Mouse (Mus musculus) intestine, postnatal 0 days (tissue): Measurements from ENCODE around the gene Syt8. TPM values are rescaled to one million over a fixed set of nuclear protein-coding genes. Genes with fewer than 3 reads are reported as not detected.

Experiments
- ATAC-seq: fragments of 200-750 bp; cut with Nextera tagmentation; 2 replicates; pipeline ENCODE4 v1.8.0; 2017; ENCODE audit warnings: mild to moderate bottlenecking, moderate TSS enrichment, moderate library complexity
- H3K27ac ChIP-seq: fragments of 300-500 bp; sonication (generic); 2 replicates; pipeline ENCODE4 v1.5.1; 2014; ENCODE audit warnings: mild to moderate bottlenecking, low read depth, low read length, moderate library complexity
- H3K27me3 ChIP-seq: fragments of 300-500 bp; sonication (generic); replicated peaks from 2 replicates; pipeline ENCODE4 v1.6.1; 2014; ENCODE audit warnings: low read length, mixed read lengths; ENCODE audit not compliant: control insufficient read depth, insufficient read depth
- H3K36me3 ChIP-seq: fragments of 300-500 bp; sonication (generic); 2 replicates; pipeline ENCODE4 v1.6.1; 2014; ENCODE audit warnings: mild to moderate bottlenecking, moderate library complexity; ENCODE audit not compliant: control insufficient read depth, insufficient read depth
- H3K4me1 ChIP-seq: fragments of 300-500 bp; sonication (generic); replicated peaks from 2 replicates; pipeline ENCODE4 v1.6.1; 2014; ENCODE audit warnings: antibody characterized with exemption, low read length, mixed read lengths; ENCODE audit not compliant: control insufficient read depth, insufficient read depth
- H3K4me2 ChIP-seq: fragments of 300-500 bp; sonication (generic); replicated peaks from 2 replicates; pipeline ENCODE4 v1.6.1; 2014; ENCODE audit warnings: low read depth, mild to moderate bottlenecking, moderate library complexity
- H3K4me3 ChIP-seq: fragments of 300-500 bp; sonication (generic); 2 replicates; pipeline ENCODE4 v1.5.1; 2014; ENCODE audit warnings: low read depth, low read length
- H3K9ac ChIP-seq: fragments of 300-500 bp; sonication (generic); 2 replicates; pipeline ENCODE4 v1.6.1; 2014; ENCODE audit warnings: mild to moderate bottlenecking, low read depth, low read length
- H3K9me3 ChIP-seq: fragments of 300-500 bp; sonication (generic); 2 replicates; pipeline ENCODE4 v1.6.1; 2016; ENCODE audit warnings: mixed run types; ENCODE audit not compliant: control insufficient read depth
- CTCF ChIP-seq: sonication (generic); IDR thresholded peaks from 2 replicates; pipeline ENCODE4 v1.5.1; 2016; ENCODE audit warnings: low read depth, mild to moderate bottlenecking, control low read depth, antibody characterized with exemption, moderate library complexity
- WGBS: fragments of 180-500 bp; shearing (Covaris S2); extraction: QIAGEN DNeasy Blood & Tissue Kit; methylation state at CpG from one replicate; pipeline ENCODE4 v1.1.7; 2014; 5-methylcytosine and 5-hydroxymethylcytosine counted together
- polyA plus RNA-seq: library from polyadenylated mRNA; unstranded; fragments of >200 nt; fragmentation: Nextera tagmentation; extraction: Ambion mirVana; gene quantifications from 2 replicates; pipeline ENCODE4 v1.2.1, GENCODE M21; 2015

Syt8 gene
- polyA plus RNA-seq, 1 experiment from 2014 or later = 0.60 TPM

GRCm38 (mm10) chr7:142433623-142434022, 1.0 kb upstream of the Syt8 start:
- peak overlapping the region; percentile 35 for H3K4me2 ChIP-seq
- WGBS = 15% methylated on average over 19 of the region's 19 CpGs

DNA sequence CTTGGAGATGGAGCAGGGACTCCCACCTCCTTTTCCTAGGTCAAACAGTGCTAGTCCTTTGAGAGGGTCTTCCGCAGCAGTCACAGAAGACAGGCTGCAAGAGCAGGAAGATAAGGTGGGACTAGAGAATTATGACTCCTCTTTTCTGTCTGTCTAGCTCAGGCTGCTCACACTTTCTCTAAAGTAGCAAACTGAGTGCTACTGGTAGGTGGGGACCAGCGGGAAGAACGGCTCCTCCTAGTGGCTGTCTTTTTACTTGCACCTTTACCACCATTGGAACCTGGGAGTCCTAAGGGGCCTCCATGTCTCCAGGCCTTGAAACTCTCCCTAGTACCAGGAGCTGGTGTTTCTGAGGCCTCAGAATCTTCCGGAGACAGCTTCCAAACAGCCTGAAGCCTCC, 874 bp downstream of the Syt8 start:
- H3K9me3 ChIP-seq = no peaks in the 10 kb centered on the region
- 21% methylated on average over 4 of the region's 4 CpGs for WGBS
- H3K4me1 ChIP-seq = peaks cover 5% of the 10 kb centered on the region
- no peak overlapping the region for H3K4me3 ChIP-seq
- ATAC-seq = no peak
- no peaks in the 10 kb centered on the region for H3K27me3 ChIP-seq
- no peak overlapping the region for H3K4me2 ChIP-seq
- no peak overlapping the region for H3K27ac ChIP-seq
- no peaks in the 10 kb centered on the region for H3K36me3 ChIP-seq
- peak; percentile 93 for TF ChIP-seq CTCF
- no peak overlapping the region for H3K9ac ChIP-seq

More at GRCm38 (mm10) chr7:142433623-142434022, 1.0 kb upstream of the Syt8 start:
- Histone ChIP-seq H3K9ac (peak overlapping the region; percentile 37; the same call in 1 of the 2 replicates), H3K27me3 (no peaks in the 10 kb centered on the region), H3K27ac (no peak overlapping the region), H3K36me3 (no peaks in the 10 kb centered on the region), H3K4me1 (peaks cover 5% of the 10 kb centered on the region), H3K4me3 (no peak overlapping the region; the same call in 1 of the 2 replicates), H3K9me3 (no peaks in the 10 kb centered on the region)
- ATAC-seq = no peak
- no peak for TF ChIP-seq CTCF

GRCm38 (mm10) chr7:142437324-142437723, 2.7 kb downstream of the Syt8 start:
- Histone ChIP-seq H3K27me3 (no peaks in the 10 kb centered on the region), H3K27ac (no peak overlapping the region), H3K4me3 (no peak overlapping the region), H3K9me3 (no peaks in the 10 kb centered on the region), H3K4me2 (no peak overlapping the region), H3K9ac (no peak overlapping the region), H3K36me3 (no peaks in the 10 kb centered on the region), H3K4me1 (peaks cover 5% of the 10 kb centered on the region)
- ATAC-seq = no peak
- peak; percentile 59 for TF ChIP-seq CTCF
- 87% methylated on average over 5 of the region's 5 CpGs for WGBS

DNA sequence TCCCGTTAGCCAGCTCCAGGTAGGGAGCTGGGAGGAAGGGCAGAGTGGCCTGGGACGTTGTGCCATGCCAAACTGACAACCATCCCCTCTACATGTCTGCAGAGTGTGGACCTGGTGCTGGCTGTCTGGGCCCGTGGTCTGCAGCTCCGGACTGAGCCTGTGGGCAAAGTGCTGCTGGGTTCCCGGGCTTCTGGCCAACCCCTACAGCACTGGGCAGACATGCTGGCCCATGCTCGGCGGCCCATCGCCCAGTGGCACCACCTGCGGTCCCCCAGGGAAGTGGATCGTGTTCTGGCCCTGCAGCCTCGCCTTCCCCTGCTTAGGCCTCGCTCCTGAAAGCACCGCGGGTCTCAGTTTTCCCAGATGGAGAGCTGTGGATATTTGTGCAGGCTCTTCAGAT, 5.3 kb downstream of the Syt8 start:
- no peaks in the 10 kb centered on the region for H3K4me1 ChIP-seq
- no peak overlapping the region for H3K4me2 ChIP-seq
- H3K9me3 ChIP-seq = no peaks in the 10 kb centered on the region
- WGBS = 80% methylated on average over 14 of the region's 14 CpGs
- TF ChIP-seq CTCF = no peak
- no peak overlapping the region for H3K27ac ChIP-seq
- no peak overlapping the region for H3K4me3 ChIP-seq
- H3K27me3 ChIP-seq = no peaks in the 10 kb centered on the region
- H3K36me3 ChIP-seq = no peaks in the 10 kb centered on the region
- ATAC-seq = no peak
- no peak overlapping the region for H3K9ac ChIP-seq

GRCm38 (mm10) chr7:142440657-142441114, 6.0 kb downstream of the Syt8 start:
- H3K4me1 ChIP-seq = no peaks in the 10 kb centered on the region
- H3K27me3 ChIP-seq = no peaks in the 10 kb centered on the region
- no peaks in the 10 kb centered on the region for H3K9me3 ChIP-seq
- no peak overlapping the region for H3K27ac ChIP-seq
- ATAC-seq = no peak
- no peaks in the 10 kb centered on the region for H3K36me3 ChIP-seq
- no peak overlapping the region for H3K9ac ChIP-seq
- H3K4me2 ChIP-seq = no peak overlapping the region; the same call in 1 of the 2 replicates
- peak; percentile 84 for TF ChIP-seq CTCF
- 46% methylated on average over 5 of the region's 5 CpGs for WGBS
- H3K4me3 ChIP-seq = no peak overlapping the region

- H3K9me3 ChIP-seq = no peaks in the 10 kb centered on the region
- no peak for TF ChIP-seq CTCF
- no peak within 1 kb of the TSS for H3K27ac ChIP-seq
- no peaks in the 10 kb centered on the region for H3K36me3 ChIP-seq
- H3K4me2 ChIP-seq = no peak within 1 kb of the TSS; the same call in 1 of the 2 replicates
- H3K4me3 ChIP-seq = no peak within 1 kb of the TSS
- no peak within 1 kb of the TSS for H3K9ac ChIP-seq
- H3K27me3 ChIP-seq = no peaks in the 10 kb centered on the region
- 76% methylated on average over 9 of the region's 9 CpGs for WGBS
- no peak for ATAC-seq
- H3K4me1 ChIP-seq = no peaks in the 10 kb centered on the region
Observed at GRCm38 (mm10) chr7:142441585-142441984, 6.9 kb downstream of the Syt8 start, which contains the start of gene Tnni2. Tnni2 (plus strand) TSS chr7:142441808.
